Mouse (Mus musculus): ENCODE results near the gene Ndufs7.
A peak's percentile ranks its signal among the peaks of the same experiment; 100 is the strongest.

Gene Ndufs7

GRCm38 (mm10) chr10:80293325-80293724 lies 44.4 kb downstream of the Ndufs7 start:
- DNase-seq (ENCODE audit: low spot score in 2 of 2) = no peak

GRCm38 (mm10) chr10:80294311-80294710 lies 45.4 kb downstream of the Ndufs7 start:
- DNase-seq (ENCODE audit: low spot score in 2 of 2) = no peak

- no peak for DNase-seq (ENCODE audit: low spot score in 2 of 2)
These were observed 45.9 kb downstream of the Ndufs7 start for GRCm38 (mm10) chr10:80294788-80295303.

GRCm38 (mm10) chr10:80295618-80296425 lies 46.9 kb downstream of the Ndufs7 start, which contains the start of gene Apc2:
TSS of gene Apc2 (plus strand) at chr10:80295977.
- DNase-seq (ENCODE audit: low spot score in 2 of 2) = peak; percentile 62 to 64

- no peak for DNase-seq (ENCODE audit: low spot score in 2 of 2)
These were observed 47.9 kb downstream of the Ndufs7 start for GRCm38 (mm10) chr10:80296824-80297223.

GRCm38 (mm10) chr10:80297526-80298133 lies 48.7 kb downstream of the Ndufs7 start:
- no peak for DNase-seq (ENCODE audit: low spot score in 2 of 2)

GRCm38 (mm10) chr10:80298571-80299281 lies 49.8 kb downstream of the Ndufs7 start:
- DNase-seq (ENCODE audit: low spot score in 2 of 2) = peak; percentile 90 to 91

- DNase-seq (ENCODE audit: low spot score in 2 of 2) = no peak
These were observed 50.4 kb downstream of the Ndufs7 start for GRCm38 (mm10) chr10:80299301-80299700.

- DNase-seq (ENCODE audit: low spot score in 2 of 2) = no peak
These were observed 50.9 kb downstream of the Ndufs7 start for GRCm38 (mm10) chr10:80299824-80300223.

GRCm38 (mm10) chr10:80300672-80301181 lies 51.8 kb downstream of the Ndufs7 start:
- no peak for DNase-seq (ENCODE audit: low spot score in 2 of 2)

GRCm38 (mm10) chr10:80301256-80302081 lies 52.5 kb downstream of the Ndufs7 start:
- DNase-seq (ENCODE audit: low spot score in 2 of 2) = no peak

GRCm38 (mm10) chr10:80302082-80302355 lies 53.1 kb downstream of the Ndufs7 start:
- DNase-seq (ENCODE audit: low spot score in 2 of 2) = no peak

GRCm38 (mm10) chr10:80302471-80302881 lies 53.6 kb downstream of the Ndufs7 start:
- peak in 1 of 2 experiments; percentile 68 for DNase-seq (ENCODE audit: low spot score in 2 of 2)

GRCm38 (mm10) chr10:80304458-80304857 lies 55.5 kb downstream of the Ndufs7 start:
- DNase-seq (ENCODE audit: low spot score in 2 of 2) = no peak

GRCm38 (mm10) chr10:80304862-80305261 lies 55.9 kb downstream of the Ndufs7 start:
- DNase-seq (ENCODE audit: low spot score in 2 of 2) = no peak
